Mouse (Mus musculus) cerebellum, adult 11 months (tissue): ENCODE data around the gene Dnm1.

ENCODE experiments used
- DNase-seq: peaks from one replicate; pipeline ENCODE4 v3.0.0; 2022

The Dnm1 gene

GRCm38 (mm10) chr2:32360741-32361140, 7.6 kb upstream of the Dnm1 start:
- peak; percentile 84 for DNase-seq

GRCm38 (mm10) chr2:32358381-32358780, 5.2 kb upstream of the Dnm1 start:
- no peak for DNase-seq

- DNase-seq = no peak
Measured at GRCm38 (mm10) chr2:32357710-32358109, 4.6 kb upstream of the Dnm1 start.

GRCm38 (mm10) chr2:32356216-32356615, 3.1 kb upstream of the Dnm1 start:
- DNase-seq = no peak

- no peak for DNase-seq
Measured at GRCm38 (mm10) chr2:32354336-32354895, 1.3 kb upstream of the Dnm1 start.

- DNase-seq = no peak
Measured at GRCm38 (mm10) chr2:32353836-32354235, 698 bp upstream of the Dnm1 start.

- DNase-seq = peak; percentile 78
Measured at GRCm38 (mm10) chr2:32352151-32353006, 759 bp downstream of the Dnm1 start, which contains the start of gene Ciz1. Ciz1 (plus strand) TSS chr2:32352327.

- DNase-seq = peak; percentile 69
Measured at GRCm38 (mm10) chr2:32351471-32351961, 1.6 kb downstream of the Dnm1 start.

GRCm38 (mm10) chr2:32350471-32351051, 2.6 kb downstream of the Dnm1 start:
- DNase-seq = peak; percentile 61

GRCm38 (mm10) chr2:32349625-32350255, 3.4 kb downstream of the Dnm1 start:
- peak; percentile 43 for DNase-seq

- peak; percentile 67 for DNase-seq
Measured at GRCm38 (mm10) chr2:32348311-32348710, 4.8 kb downstream of the Dnm1 start.

- DNase-seq = no peak
Measured at GRCm38 (mm10) chr2:32347019-32347418, 6.1 kb downstream of the Dnm1 start.

GRCm38 (mm10) chr2:32344598-32345321, 8.4 kb downstream of the Dnm1 start:
- DNase-seq = no peak

- peak; percentile 97 for DNase-seq
Measured at GRCm38 (mm10) chr2:32344056-32344455, 9.1 kb downstream of the Dnm1 start.

- peak; percentile 59 for DNase-seq
Measured at GRCm38 (mm10) chr2:32343351-32343671, 9.8 kb downstream of the Dnm1 start.

- DNase-seq = peak; percentile 82
Measured at GRCm38 (mm10) chr2:32342539-32343350, 10.4 kb downstream of the Dnm1 start.

- no peak for DNase-seq
Measured at GRCm38 (mm10) chr2:32342039-32342438, 11.1 kb downstream of the Dnm1 start.

- peak; percentile 57 for DNase-seq
Measured at GRCm38 (mm10) chr2:32341634-32341939, 11.6 kb downstream of the Dnm1 start.

GRCm38 (mm10) chr2:32340836-32341633, 12.1 kb downstream of the Dnm1 start:
- DNase-seq = no peak

GRCm38 (mm10) chr2:32339912-32340642, 13.1 kb downstream of the Dnm1 start:
- no peak for DNase-seq
